22 mouse cellular contexts compared by ENCODE assay signal in the genomic region with DNA sequence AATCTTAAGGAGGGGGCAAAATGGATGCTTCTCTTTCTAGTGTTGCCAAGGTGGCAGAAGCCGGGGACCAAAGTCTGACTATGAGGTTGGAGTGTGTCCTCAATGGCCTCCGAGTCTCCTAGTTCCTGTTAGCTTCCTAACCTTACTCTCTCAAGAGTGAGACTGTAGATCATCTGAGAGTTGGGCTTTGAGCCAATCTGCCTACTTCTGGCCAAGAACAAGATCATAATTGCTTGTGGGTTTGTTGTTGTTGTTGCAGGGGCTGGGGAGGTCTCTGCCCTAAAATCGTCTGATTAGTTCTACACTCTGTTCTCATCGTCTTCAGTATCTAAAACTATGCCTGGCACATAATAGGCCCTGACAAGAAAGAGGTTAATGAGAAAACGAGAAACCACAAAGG.
A peak's percentile ranks its signal among the peaks of the same experiment; 100 is the strongest.
DNase-seq lines count a peak whose midpoint lies in the region; ATAC-seq and TF ChIP-seq lines count a peak whose summit lies in the region.
"Had no signal": no experiment of that assay in that cellular context is flagged by ENCODE, and none has a peak within 500 bp of the region (broad histone marks: within the 10 kb centered on the region; RNA-seq: fewer than 3 reads in every experiment).

No protein-coding gene starts in this region.

- H3K4me3 ChIP-seq in kidney, adult 2 months (ENCODE audit: insufficient read depth, low read depth, low read length), result no peak overlapping the region
- H3K4me3 ChIP-seq in kidney, embryonic 16.5 days (ENCODE audit: low read length), result no peak overlapping the region
- H3K4me3 ChIP-seq: heart, embryonic 13.5 days; layer of hippocampus, adult 2 months; megakaryocyte, embryonic 14.5 days; neural tube, embryonic 13.5 days had no signal

- peak; percentile 37 for DNase-seq in kidney, adult 2 months
- DNase-seq in Muller cell, postnatal 12 days (ENCODE audit: inconsistent ontology term), result peak; percentile 43
- DNase-seq in NIH3T3 (ENCODE audit: low read depth), result peak; percentile 38
- peak; percentile 28 for DNase-seq in kidney, postnatal 10 days
- no peak for DNase-seq in right cerebral cortex, adult 2 months (ENCODE audit: low spot score in 2 of 2)
- DNase-seq in right cerebral cortex, postnatal 36 days (ENCODE audit: low spot score in 2 of 2), result no peak
- DNase-seq: adrenal gland, postnatal 25 days; cerebellum, adult 18-20 months; cerebellum, postnatal 25 days; embryo, embryonic 11 days; heart, postnatal 36 days; layer of hippocampus, postnatal 36 days; midbrain, embryonic 14.5 days; right cerebral cortex, adult 18-20 months; thymus, postnatal 14 days had no signal

- no peak overlapping the region for H3K4me2 ChIP-seq in kidney, embryonic 16.5 days (replicated peaks; ENCODE audit: low read depth, low read length)
- H3K4me2 ChIP-seq: heart, embryonic 13.5 days; hindbrain, embryonic 14.5 days; neural tube, embryonic 13.5 days had no signal

- no peak for TF ChIP-seq POLR2A in kidney, adult 2 months (IDR thresholded peaks at IDR 0.05; ENCODE audit: low read depth, low read length)

- no peak overlapping the region for H3K9ac ChIP-seq in kidney, embryonic 16.5 days (replicated peaks; ENCODE audit: low read length)
- H3K9ac ChIP-seq: heart, embryonic 13.5 days; hindbrain, embryonic 14.5 days; neural tube, embryonic 13.5 days had no signal

- no peaks in the 10 kb centered on the region for H3K4me1 ChIP-seq in kidney, adult 2 months (ENCODE audit: control insufficient read depth, insufficient read depth, low read length)
- peaks cover 18% of the 10 kb centered on the region; the same call in 1 of the 2 replicates for H3K4me1 ChIP-seq in kidney, embryonic 16.5 days (ENCODE audit: insufficient read depth, low read length)
- H3K4me1 ChIP-seq: megakaryocyte, embryonic 14.5 days had no signal

- no peaks in the 10 kb centered on the region for H3K36me3 ChIP-seq in kidney, adult 2 months (ENCODE audit: control insufficient read depth, insufficient read depth, low read length)
- no peaks in the 10 kb centered on the region for H3K36me3 ChIP-seq in kidney, embryonic 16.5 days (ENCODE audit: insufficient read depth, low read length)
- H3K36me3 ChIP-seq: heart, embryonic 13.5 days; neural tube, embryonic 13.5 days had no signal

- 47% methylated on average over 5 of the region's 5 CpGs for WGBS in kidney, adult 2 months
- 47% methylated on average over 5 of the region's 5 CpGs for WGBS in kidney, embryonic 16.5 days

- no peak for ATAC-seq in kidney, embryonic 16.5 days (ENCODE audit: low FRiP score, low TSS enrichment)
- ATAC-seq: Patski had no signal

- H3K9me3 ChIP-seq in kidney, embryonic 16.5 days (ENCODE audit: low read length), result no peaks in the 10 kb centered on the region
- H3K9me3 ChIP-seq: heart, embryonic 13.5 days; neural tube, embryonic 13.5 days had no signal

- no peaks in the 10 kb centered on the region for H3K27me3 ChIP-seq in kidney, adult 2 months (replicated peaks; ENCODE audit: control insufficient read depth, insufficient read depth, low read length)
- no peaks in the 10 kb centered on the region for H3K27me3 ChIP-seq in kidney, embryonic 16.5 days (ENCODE audit: insufficient read depth, low read length)
- H3K27me3 ChIP-seq: heart, embryonic 13.5 days; neural tube, embryonic 13.5 days; Patski had no signal

- TF ChIP-seq CTCF in kidney, adult 2 months (conservative IDR thresholded peaks at IDR 0.05; ENCODE audit: insufficient read depth, insufficient read length, low read depth, low read length), result no peak

- H3K27ac ChIP-seq in kidney, adult 2 months (ENCODE audit: insufficient read depth, low read depth, low read length), result no peak overlapping the region
- H3K27ac ChIP-seq in kidney, embryonic 16.5 days (ENCODE audit: low read length), result no peak overlapping the region
- H3K27ac ChIP-seq: heart, embryonic 13.5 days; hindbrain, embryonic 14.5 days; layer of hippocampus, adult 2 months; neural tube, embryonic 13.5 days had no signal

Comparison
In these comparisons a context has a peak if more than half of its experiments do, and no peak if none do; other contexts are left out.
1. DNase-seq: peak in kidney, adult 2 months (single experiment), Muller cell, postnatal 12 days (single experiment), NIH3T3 (single experiment) and kidney, postnatal 10 days (single experiment); none in right cerebral cortex, adult 2 months (0 of 2) and right cerebral cortex, postnatal 36 days (0 of 2).